Mouse (Mus musculus) liver, adult 2 months (tissue): ENCODE measurements around the gene Clip1.

Source experiments
- CTCF ChIP-seq: fragments of 200-500 bp; IDR thresholded peaks from 2 replicates; pipeline ENCODE4 v1.5.1; 2011; ENCODE audit warnings: low read depth, low read length, control low read depth
- POLR2A ChIP-seq: fragments of 200-500 bp; IDR thresholded peaks from 2 replicates; pipeline ENCODE4 v1.6.1; 2011; ENCODE audit warnings: low read length, control low read depth; ENCODE audit not compliant: insufficient read depth; ENCODE audit errors: extremely low read depth

DNA sequence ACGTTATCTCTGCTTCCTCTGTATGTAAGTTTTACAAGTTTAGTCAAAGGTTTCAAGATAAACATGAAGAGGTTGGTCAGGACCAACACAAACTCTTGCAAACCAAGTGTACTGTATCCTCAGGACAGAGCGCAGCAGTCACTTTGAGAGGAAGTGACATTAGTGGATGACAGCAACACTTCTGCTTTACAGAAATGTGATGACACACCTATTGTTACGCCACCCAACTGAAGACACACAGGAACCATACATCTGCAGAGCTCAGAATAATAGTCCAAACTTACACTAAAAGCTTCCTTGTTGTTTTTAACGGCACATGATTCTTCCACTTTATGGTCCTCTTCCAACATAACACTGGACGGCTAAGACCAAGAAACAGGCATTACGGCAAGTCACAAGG, 29.4 kb upstream of the Clip1 start:
- TF ChIP-seq CTCF (no peak), POLR2A (no peak)
